17 mouse cellular contexts compared by ENCODE assay signal in the genomic region with DNA sequence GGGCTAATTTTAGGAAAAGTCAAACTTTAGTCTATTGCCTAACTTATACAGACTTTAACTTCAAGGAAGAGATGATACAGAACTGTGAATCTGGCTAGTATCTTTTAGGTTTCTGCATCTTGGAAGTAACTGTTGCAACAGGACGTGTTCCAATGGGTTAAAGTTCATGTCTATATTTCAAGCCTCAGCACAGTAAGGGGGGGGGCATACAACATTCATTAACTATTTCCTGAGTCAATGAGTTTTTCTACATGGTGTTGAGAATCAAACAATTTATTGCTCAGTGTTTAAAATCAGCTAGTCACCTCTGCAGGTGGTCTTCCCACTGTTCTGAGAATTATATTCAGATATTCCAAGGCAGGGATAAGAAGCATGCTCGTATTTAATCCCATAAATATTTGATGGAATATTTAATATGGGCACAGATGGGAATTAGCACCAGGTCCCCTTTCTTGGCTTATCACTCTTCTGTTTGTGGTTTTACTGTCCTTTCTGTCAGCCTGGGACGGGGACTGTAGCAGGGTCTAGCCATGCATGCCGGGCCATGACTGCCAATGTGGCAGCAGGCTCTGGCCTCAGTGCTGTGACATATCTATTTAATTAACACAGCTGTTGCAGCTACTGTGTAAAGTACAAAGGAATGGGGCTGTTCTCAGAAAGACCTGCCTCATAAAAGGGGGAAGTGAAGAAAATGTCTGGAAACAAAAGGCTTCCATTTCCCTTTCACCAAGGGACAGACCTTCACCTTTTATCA.
DNase-seq lines count a peak whose midpoint lies in the region; ATAC-seq lines count a peak whose summit lies in the region.
"Had no signal": no experiment of that assay in that cellular context is flagged by ENCODE, and none has a peak within 500 bp of the region (broad histone marks: within the 10 kb centered on the region; RNA-seq: fewer than 3 reads in every experiment).

No protein-coding gene starts in this region.

- peak; percentile 30 for DNase-seq in kidney, adult 9 months
- DNase-seq in kidney, postnatal 25 days: no peak
- peak; percentile 12 for DNase-seq in forebrain, embryonic 14.5 days (ENCODE audit: low spot score)
- no peak for DNase-seq in gastrocnemius, postnatal 36 days
- no peak for DNase-seq in T-cell, adult 2 months (ENCODE audit: low spot score)
- DNase-seq: adrenal gland, adult 8-10 months; gastrocnemius, postnatal 10 days; layer of hippocampus, postnatal 36 days; right cerebral cortex, adult 18-20 months; thymus, postnatal 25 days had no signal

- H3K9me3 ChIP-seq in forebrain, embryonic 14.5 days (replicated peaks; ENCODE audit: control insufficient read depth, low read length): no peaks in the 10 kb centered on the region
- no peaks in the 10 kb centered on the region for H3K9me3 ChIP-seq in hindbrain, embryonic 13.5 days
- no peaks in the 10 kb centered on the region for H3K9me3 ChIP-seq in midbrain, embryonic 16.5 days (replicated peaks; ENCODE audit: control insufficient read depth, low read length, poor library complexity, severe bottlenecking)
- H3K9me3 ChIP-seq: heart, embryonic 13.5 days; liver, embryonic 12.5 days had no signal

- no peak overlapping the region for H3K4me2 ChIP-seq in forebrain, embryonic 14.5 days (ENCODE audit: low read length)
- no peak overlapping the region for H3K4me2 ChIP-seq in hindbrain, embryonic 13.5 days
- no peak overlapping the region for H3K4me2 ChIP-seq in midbrain, embryonic 16.5 days (ENCODE audit: low read length)
- H3K4me2 ChIP-seq: heart, embryonic 13.5 days; liver, embryonic 12.5 days had no signal

- H3K4me1 ChIP-seq in forebrain, embryonic 14.5 days (ENCODE audit: control insufficient read depth, insufficient read depth, low read length): no peaks in the 10 kb centered on the region
- H3K4me1 ChIP-seq in hindbrain, embryonic 13.5 days (replicated peaks): peaks cover 5% of the 10 kb centered on the region; the same call in 1 of the 2 replicates
- H3K4me1 ChIP-seq in midbrain, embryonic 16.5 days (ENCODE audit: control insufficient read depth, insufficient read depth, low read length): no peaks in the 10 kb centered on the region
- H3K4me1 ChIP-seq: heart, embryonic 13.5 days; liver, embryonic 12.5 days had no signal

- no peak; the same call in 1 of the 2 replicates for ATAC-seq in forebrain, embryonic 14.5 days
- ATAC-seq in hindbrain, embryonic 13.5 days (ENCODE audit: low FRiP score): peak; percentile 66; the same call in 1 of the 2 replicates
- 0 out of 2 replicates have a peak, but pooled peaks have one; percentile 28 for ATAC-seq in midbrain, embryonic 16.5 days
- ATAC-seq: liver, embryonic 12.5 days; Patski had no signal

- no peak overlapping the region for H3K27ac ChIP-seq in forebrain, embryonic 14.5 days (ENCODE audit: low read depth, low read length)
- H3K27ac ChIP-seq in hindbrain, embryonic 13.5 days: no peak overlapping the region
- no peak overlapping the region for H3K27ac ChIP-seq in midbrain, embryonic 16.5 days (ENCODE audit: low read length)
- H3K27ac ChIP-seq: heart, embryonic 13.5 days; liver, embryonic 12.5 days had no signal

- no peak overlapping the region for H3K9ac ChIP-seq in forebrain, embryonic 14.5 days (ENCODE audit: low read length)
- H3K9ac ChIP-seq in hindbrain, embryonic 13.5 days: no peak overlapping the region
- H3K9ac ChIP-seq in midbrain, embryonic 16.5 days (ENCODE audit: low read depth, low read length): no peak overlapping the region
- H3K9ac ChIP-seq: heart, embryonic 13.5 days; liver, embryonic 12.5 days had no signal

- intact Hi-C loops in gastrocnemius, postnatal 36 days (cut with DNase I): no loop called here

- no peak overlapping the region for H3K4me3 ChIP-seq in forebrain, embryonic 14.5 days (ENCODE audit: low read depth, low read length)
- H3K4me3 ChIP-seq in hindbrain, embryonic 13.5 days: no peak overlapping the region
- H3K4me3 ChIP-seq in midbrain, embryonic 16.5 days (ENCODE audit: low read depth, low read length): no peak overlapping the region
- H3K4me3 ChIP-seq: erythroblast, embryonic 14.5 days; heart, embryonic 13.5 days; liver, embryonic 12.5 days; myocyte had no signal

- no peaks in the 10 kb centered on the region for H3K36me3 ChIP-seq in forebrain, embryonic 14.5 days (ENCODE audit: control insufficient read depth, insufficient read depth, low read length)
- H3K36me3 ChIP-seq in hindbrain, embryonic 13.5 days: no peaks in the 10 kb centered on the region
- no peaks in the 10 kb centered on the region for H3K36me3 ChIP-seq in midbrain, embryonic 16.5 days (ENCODE audit: control insufficient read depth, insufficient read depth, low read length)
- H3K36me3 ChIP-seq: heart, embryonic 13.5 days; liver, embryonic 12.5 days had no signal

- 32% methylated on average over 4 of the region's 4 CpGs for WGBS in forebrain, embryonic 14.5 days
- WGBS in hindbrain, embryonic 13.5 days: 30% methylated on average over 4 of the region's 4 CpGs
- 25% methylated on average over 4 of the region's 4 CpGs for WGBS in midbrain, embryonic 16.5 days

- no peaks in the 10 kb centered on the region for H3K27me3 ChIP-seq in forebrain, embryonic 14.5 days (replicated peaks; ENCODE audit: control insufficient read depth, insufficient read depth, low read length)
- H3K27me3 ChIP-seq in hindbrain, embryonic 13.5 days: no peaks in the 10 kb centered on the region
- H3K27me3 ChIP-seq in midbrain, embryonic 16.5 days (ENCODE audit: control insufficient read depth, insufficient read depth, low read depth, low read length): no peaks in the 10 kb centered on the region
- H3K27me3 ChIP-seq: heart, embryonic 13.5 days; liver, embryonic 12.5 days had no signal

Comparison
In these comparisons a context has a peak if more than half of its experiments do, and no peak if none do; other contexts are left out.
1. DNase-seq: peak in kidney, adult 9 months (single experiment) and forebrain, embryonic 14.5 days (single experiment); none in kidney, postnatal 25 days (0 of 2), gastrocnemius, postnatal 36 days (0 of 2) and T-cell, adult 2 months (single experiment).